In the genomic region with DNA sequence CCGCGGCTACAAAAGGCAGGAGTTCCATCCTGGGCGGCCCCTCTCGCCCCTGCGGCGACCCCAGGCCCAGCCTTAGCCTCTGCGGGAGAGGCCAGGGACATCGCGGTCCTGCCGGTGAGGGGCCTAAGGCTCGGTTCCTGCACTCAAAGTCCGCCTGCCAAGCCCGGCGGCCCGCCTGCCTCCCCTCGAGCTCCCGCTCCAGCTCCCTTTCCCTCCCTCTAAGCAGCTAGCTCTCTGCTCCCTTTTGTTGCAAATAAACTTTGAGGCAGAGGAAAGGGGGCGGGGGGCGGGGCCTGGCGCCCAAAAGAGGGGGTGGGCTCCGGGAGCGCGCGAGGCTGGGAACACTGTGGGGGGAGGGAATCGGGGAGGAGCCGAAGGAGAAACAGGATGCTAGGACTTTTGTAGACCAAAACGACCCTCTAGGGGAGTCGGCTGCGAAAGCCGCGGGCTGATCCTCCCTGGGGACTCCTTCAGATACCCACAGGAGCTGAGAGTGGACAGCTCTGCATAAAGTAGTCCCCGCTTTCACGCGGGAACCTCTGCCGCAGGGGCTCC, we compare ENCODE assay signal across 8 mouse cellular contexts. TPM values are rescaled to one million over a fixed set of nuclear protein-coding genes. Genes with fewer than 3 reads are reported as not detected.
DNase-seq lines count a peak whose midpoint lies in the region; ATAC-seq and TF ChIP-seq lines count a peak whose summit lies in the region.

TSS of gene Arhgef17 (minus strand) at position 182 of the 555 bp plus-strand sequence.

- no peaks in the 10 kb centered on the region for H3K36me3 ChIP-seq in hindbrain, postnatal 0 days (ENCODE audit: insufficient read depth, low read length)
- no peaks in the 10 kb centered on the region for H3K36me3 ChIP-seq in liver, embryonic 11.5 days (ENCODE audit: control insufficient read depth, insufficient read depth, low read length)
- no peaks in the 10 kb centered on the region for H3K36me3 ChIP-seq in neural tube, embryonic 15.5 days

- TF ChIP-seq CTCF in bone marrow macrophage, adult 2 months (IDR thresholded peaks at IDR 0.05; ENCODE audit: low read depth, low read length), result no peak
- TF ChIP-seq CTCF in hindbrain, postnatal 0 days (IDR thresholded peaks at IDR 0.05; ENCODE audit: low read depth), result no peak

- H3K9me3 ChIP-seq in hindbrain, postnatal 0 days (ENCODE audit: low read length), result no peaks in the 10 kb centered on the region
- H3K9me3 ChIP-seq in liver, embryonic 11.5 days (ENCODE audit: control insufficient read depth, low read length), result no peaks in the 10 kb centered on the region
- H3K9me3 ChIP-seq in neural tube, embryonic 15.5 days (replicated peaks), result no peaks in the 10 kb centered on the region

- peaks cover 10% of the 10 kb centered on the region for H3K27me3 ChIP-seq in hindbrain, postnatal 0 days (ENCODE audit: insufficient read depth, low read length)
- H3K27me3 ChIP-seq in liver, embryonic 11.5 days (replicated peaks; ENCODE audit: control insufficient read depth, insufficient read depth, low read length), result peaks cover 52% of the 10 kb centered on the region
- H3K27me3 ChIP-seq in neural tube, embryonic 15.5 days (replicated peaks), result peaks cover 42% of the 10 kb centered on the region

- intact Hi-C loops in gastrocnemius, postnatal 14 days (cut with DNase I; ENCODE audit: low total_unique reads), result no loop called here

- H3K27ac ChIP-seq in bone marrow macrophage, adult 2 months (ENCODE audit: insufficient read depth, low read depth, low read length), result no peak within 1 kb of the TSS
- peak within 1 kb of the TSS; percentile 72 for H3K27ac ChIP-seq in hindbrain, postnatal 0 days
- peak within 1 kb of the TSS; percentile 96 for H3K27ac ChIP-seq in liver, embryonic 11.5 days (ENCODE audit: low read depth, low read length)
- peak within 1 kb of the TSS; percentile 81 for H3K27ac ChIP-seq in neural tube, embryonic 15.5 days (replicated peaks)

- H3K4me3 ChIP-seq in bone marrow macrophage, adult 2 months (ENCODE audit: insufficient read depth, low read length), result peak within 1 kb of the TSS; percentile 66
- peak within 1 kb of the TSS; percentile 51 for H3K4me3 ChIP-seq in hindbrain, postnatal 0 days (ENCODE audit: low read length)
- peak within 1 kb of the TSS; percentile 65 for H3K4me3 ChIP-seq in liver, embryonic 11.5 days (ENCODE audit: low read depth, low read length)
- H3K4me3 ChIP-seq in neural tube, embryonic 15.5 days (replicated peaks), result peak within 1 kb of the TSS; percentile 49

- under 1% methylated on average over 33 of the region's 35 CpGs for WGBS in hindbrain, postnatal 0 days
- WGBS in liver, embryonic 11.5 days, result under 1% methylated on average over 35 of the region's 35 CpGs
- 0% methylated on average over 35 of the region's 35 CpGs for WGBS in neural tube, embryonic 15.5 days

- H3K9ac ChIP-seq in hindbrain, postnatal 0 days (replicated peaks; ENCODE audit: low read length), result peak within 1 kb of the TSS; percentile 48
- H3K9ac ChIP-seq in liver, embryonic 11.5 days (ENCODE audit: low read depth, low read length), result peak within 1 kb of the TSS; percentile 76
- H3K9ac ChIP-seq in neural tube, embryonic 15.5 days (replicated peaks), result peak within 1 kb of the TSS; percentile 50

- TF ChIP-seq POLR2A in bone marrow macrophage, adult 2 months (IDR thresholded peaks at IDR 0.05; ENCODE audit: borderline replicate concordance, low read depth, low read length), result no peak

- H3K4me1 ChIP-seq in bone marrow macrophage, adult 2 months (ENCODE audit: control insufficient read depth, insufficient read depth, low read length), result no peaks in the 10 kb centered on the region
- peaks cover 8% of the 10 kb centered on the region; the same call in 1 of the 2 replicates for H3K4me1 ChIP-seq in hindbrain, postnatal 0 days (ENCODE audit: insufficient read depth, low read length)
- peaks cover 45% of the 10 kb centered on the region for H3K4me1 ChIP-seq in liver, embryonic 11.5 days (replicated peaks; ENCODE audit: control insufficient read depth, insufficient read depth, low read length)
- peaks cover 51% of the 10 kb centered on the region for H3K4me1 ChIP-seq in neural tube, embryonic 15.5 days

- DNase-seq in left cerebral cortex, adult 18-20 months (ENCODE audit: low spot score in 2 of 2), result no peak
- DNase-seq in left cerebral cortex, adult 11 months (ENCODE audit: low spot score), result no peak
- peak; percentile 57 for DNase-seq in gastrocnemius, postnatal 14 days
- peak; percentile 73 for DNase-seq in hindbrain, postnatal 0 days (ENCODE audit: low spot score)
- DNase-seq in liver, embryonic 11.5 days (ENCODE audit: low spot score), result peak; percentile 81
- no peak for DNase-seq in spleen, postnatal 4 days (ENCODE audit: low spot score in 2 of 2)

- ATAC-seq in hindbrain, postnatal 0 days, result peak; percentile 70
- ATAC-seq in liver, embryonic 11.5 days (replicated peaks; ENCODE audit: low FRiP score), result peak; percentile 49
- peak; percentile 73 for ATAC-seq in neural tube, embryonic 15.5 days (ENCODE audit: low FRiP score)

- H3K4me2 ChIP-seq in hindbrain, postnatal 0 days (ENCODE audit: low read depth, low read length), result peak within 1 kb of the TSS; percentile 85
- peak within 1 kb of the TSS; percentile 93 for H3K4me2 ChIP-seq in liver, embryonic 11.5 days
- H3K4me2 ChIP-seq in neural tube, embryonic 15.5 days, result peak within 1 kb of the TSS; percentile 74

RNA-seq across cellular contexts. Expression of gene Arhgef17, which starts in this region (rescaled TPM):
- total RNA-seq in left cerebral cortex, adult 18-20 months (2021), result 100 to 1,000 TPM; 136 to 141 TPM
- 0.36 and 0.52 TPM in 2 replicates for polyA plus RNA-seq in bone marrow macrophage, adult 2 months (2012; ENCODE audit: insufficient read depth, insufficient read length, missing spikeins)
- total RNA-seq in gastrocnemius, postnatal 14 days (2021), result 10 to 100 TPM; 21.9 to 25.7 TPM
- total RNA-seq in hindbrain, postnatal 0 days (2014; rRNA removed), result 72.3 and 74.5 TPM in 2 replicates
- 8.1 and 10.1 TPM in 2 replicates for polyA plus RNA-seq in hindbrain, postnatal 0 days (2015; fragmentation: Nextera tagmentation; extraction: Ambion mirVana)
- 4.5 and 5.4 TPM in 2 replicates for polyA plus RNA-seq in liver, embryonic 11.5 days (2014; fragmentation: Nextera tagmentation; extraction: Ambion mirVana)
- 12.2 and 12.9 TPM in 2 replicates for polyA plus RNA-seq in neural tube, embryonic 15.5 days (2015; fragmentation: Nextera tagmentation; extraction: Ambion mirVana)

Comparison
In these comparisons a context has a peak if more than half of its experiments do, and no peak if none do; other contexts are left out.
1. DNase-seq: peak in gastrocnemius, postnatal 14 days (single experiment), hindbrain, postnatal 0 days (single experiment) and liver, embryonic 11.5 days (single experiment); none in left cerebral cortex, adult 18-20 months (0 of 2), left cerebral cortex, adult 11 months (single experiment) and spleen, postnatal 4 days (0 of 2).
2. Peak in every context shown above with its lines, with median percentiles within 50 percentile points of each other: H3K4me3 ChIP-seq, ATAC-seq, H3K4me2 ChIP-seq and H3K9ac ChIP-seq.